In genomic region chr2:72977272-72977671, GRCm38 (mm10) we compare ENCODE assay signal across 9 mouse cellular contexts. TPM values are rescaled to one million over a fixed set of nuclear protein-coding genes. Genes with fewer than 3 reads are reported as not detected.
DNase-seq lines count a peak whose midpoint lies in the region; ATAC-seq and TF ChIP-seq lines count a peak whose summit lies in the region.
"Had no signal": no experiment of that assay in that cellular context is flagged by ENCODE, and none has a peak within 500 bp of the region (broad histone marks: within the 10 kb centered on the region; RNA-seq: fewer than 3 reads in every experiment).

No protein-coding gene starts in this region.

- no peak for TF ChIP-seq CTCF in ES-Bruce4 (IDR thresholded peaks at IDR 0.05; ENCODE audit: low read depth, low read length)

- no peak overlapping the region for H3K9ac ChIP-seq in heart, embryonic 11.5 days (ENCODE audit: low read depth, low read length)
- H3K9ac ChIP-seq in ES-Bruce4 (ENCODE audit: low read depth, poor library complexity, severe bottlenecking): peak overlapping the region; percentile 100; the same call in 1 of the 2 replicates

- TF ChIP-seq POLR2A in ES-Bruce4 (IDR thresholded peaks at IDR 0.05; ENCODE audit: insufficient read depth, low read length): no peak

- no peak overlapping the region for H3K27ac ChIP-seq in heart, embryonic 11.5 days (ENCODE audit: low read depth, low read length)
- H3K27ac ChIP-seq in ES-Bruce4 (ENCODE audit: insufficient read depth, low read length): no peak overlapping the region
- no peak overlapping the region for H3K27ac ChIP-seq in midbrain, embryonic 10.5 days (replicated peaks)

- no peak for DNase-seq in heart, adult 8-10 months (ENCODE audit: low spot score)
- peak; percentile 3 for DNase-seq in heart, postnatal 4 days
- no peak for DNase-seq in midbrain, embryonic 10.5 days (ENCODE audit: low spot score)
- DNase-seq in Muller cell, postnatal 12 days (ENCODE audit: inconsistent ontology term): no peak
- DNase-seq in gastrocnemius, postnatal 14 days: no peak
- DNase-seq in layer of hippocampus, postnatal 36 days: no peak

- H3K4me3 ChIP-seq in heart, embryonic 11.5 days (ENCODE audit: low read depth, low read length): peak overlapping the region; percentile 28
- peak overlapping the region; percentile 26; the same call in 1 of the 2 replicates for H3K4me3 ChIP-seq in ES-Bruce4 (ENCODE audit: low read depth, low read length)
- peak overlapping the region; percentile 87 for H3K4me3 ChIP-seq in midbrain, embryonic 10.5 days

- TF ChIP-seq EP300 in ES-Bruce4 (IDR thresholded peaks at IDR 0.05; ENCODE audit: insufficient read depth, low read depth, low read length): no peak

- H3K4me2 ChIP-seq in heart, embryonic 11.5 days: peak overlapping the region; percentile 61

- H3K4me1 ChIP-seq in heart, embryonic 11.5 days (ENCODE audit: control insufficient read depth, insufficient read depth, low read length): peaks cover 8% of the 10 kb centered on the region; the same call in 1 of the 2 replicates
- H3K4me1 ChIP-seq in ES-Bruce4 (ENCODE audit: control insufficient read depth, insufficient read depth, low read length): peaks cover 2% of the 10 kb centered on the region
- peaks cover 37% of the 10 kb centered on the region for H3K4me1 ChIP-seq in midbrain, embryonic 10.5 days

- no peaks in the 10 kb centered on the region for H3K27me3 ChIP-seq in heart, embryonic 11.5 days (ENCODE audit: control insufficient read depth, insufficient read depth, low read length)
- H3K27me3 ChIP-seq in ES-Bruce4 (ENCODE audit: control insufficient read depth, insufficient read depth, low read length, poor library complexity, severe bottlenecking): no peaks in the 10 kb centered on the region
- H3K27me3 ChIP-seq in midbrain, embryonic 10.5 days (ENCODE audit: low read depth, poor library complexity, severe bottlenecking): no peaks in the 10 kb centered on the region
- H3K27me3 ChIP-seq: Patski had no signal

- H3K36me3 ChIP-seq in heart, embryonic 11.5 days (ENCODE audit: control insufficient read depth, insufficient read depth, low read length): no peaks in the 10 kb centered on the region
- peaks cover 20% of the 10 kb centered on the region for H3K36me3 ChIP-seq in ES-Bruce4 (ENCODE audit: control insufficient read depth, insufficient read depth, low read length, poor library complexity, severe bottlenecking)
- H3K36me3 ChIP-seq in midbrain, embryonic 10.5 days: peaks cover 12% of the 10 kb centered on the region

- no peaks in the 10 kb centered on the region for H3K9me3 ChIP-seq in heart, embryonic 11.5 days (replicated peaks; ENCODE audit: control insufficient read depth, low read length)
- H3K9me3 ChIP-seq in ES-Bruce4 (replicated peaks; ENCODE audit: control insufficient read depth, insufficient read depth, low read length, poor library complexity, severe bottlenecking): no peaks in the 10 kb centered on the region
- H3K9me3 ChIP-seq in midbrain, embryonic 10.5 days (replicated peaks): no peaks in the 10 kb centered on the region

- intact Hi-C loops in gastrocnemius, postnatal 14 days (cut with DNase I; ENCODE audit: low total_unique reads): no loop called here

- 83% methylated on average over 1 of the region's 1 CpGs for WGBS in heart, embryonic 11.5 days (ENCODE audit: insufficient replicate concordance)
- WGBS in midbrain, embryonic 10.5 days: 89% methylated on average over 1 of the region's 1 CpGs

- ATAC-seq in heart, embryonic 11.5 days (replicated peaks; ENCODE audit: insufficient number of reproducible peaks, low FRiP score, low TSS enrichment): no peak
- ATAC-seq: Patski had no signal

RNA-seq across cellular contexts. Expression of gene Sp3, which starts 3.0 kb away (rescaled TPM):
- polyA plus RNA-seq in heart, embryonic 11.5 days (2014; fragmentation: Nextera tagmentation; extraction: Ambion mirVana): 37.0 and 40.2 TPM in 2 replicates
- 10 to 100 TPM; 31.0 to 34.0 (median 32.0) TPM for total RNA-seq in heart, adult 8-10 months (2022)
- polyA plus RNA-seq in ES-Bruce4 (2011; ENCODE audit: insufficient read depth, insufficient read length, low read depth, missing spikeins): 98.0 and 102 TPM in 2 replicates
- total RNA-seq in heart, postnatal 4 days (2021): 10 to 100 TPM; 69.3 to 70.3 TPM
- polyA plus RNA-seq in midbrain, embryonic 10.5 days (2016; fragmentation: Nextera tagmentation; extraction: Ambion mirVana): 43.2 and 50.7 TPM in 2 replicates
- 10 to 100 TPM; 26.9 to 28.8 TPM for total RNA-seq in gastrocnemius, postnatal 14 days (2021)
- total RNA-seq in layer of hippocampus, postnatal 36 days (2021): 10 to 100 TPM; 63.5 to 73.7 TPM

RNA-seq across cellular contexts. Expression of gene Gm11084, which starts 9.2 kb away (rescaled TPM):
- polyA plus RNA-seq in heart, embryonic 11.5 days (2014; fragmentation: Nextera tagmentation; extraction: Ambion mirVana): not detected in 2 replicates
- not detected for total RNA-seq in heart, adult 8-10 months (2022)
- polyA plus RNA-seq in ES-Bruce4 (2011; ENCODE audit: insufficient read depth, insufficient read length, low read depth, missing spikeins): not detected in 2 replicates
- not detected for total RNA-seq in heart, postnatal 4 days (2021)
- not detected in 2 replicates for polyA plus RNA-seq in midbrain, embryonic 10.5 days (2016; fragmentation: Nextera tagmentation; extraction: Ambion mirVana)
- not detected for total RNA-seq in gastrocnemius, postnatal 14 days (2021)
- total RNA-seq in layer of hippocampus, postnatal 36 days (2021): not detected
- polyA plus RNA-seq: Patski had no signal

Comparison
In these comparisons a context has a peak if more than half of its experiments do, and no peak if none do; other contexts are left out.
1. H3K4me3 ChIP-seq: peak in every context shown above with its lines; median percentile 87 in midbrain, embryonic 10.5 days; 28 in heart, embryonic 11.5 days; 26 in ES-Bruce4.